Mouse (Mus musculus) adrenal gland, adult (tissue): ENCODE measurements around the gene Capn1.

Source experiments
- DNase-seq, 2 experiments: peaks; one replicate each; pipeline ENCODE4 v3.0.0; 2022 to 2023; ENCODE audit warnings: low spot score in 1 of 2; ENCODE audit not compliant: inconsistent age in 2 of 2

Gene Capn1

GRCm38 (mm10) chr19:5991467-5991866 is 24.2 kb downstream of the Capn1 start:
- no peak for DNase-seq

GRCm38 (mm10) chr19:5990921-5991320 is 24.8 kb downstream of the Capn1 start:
- DNase-seq, result no peak

- DNase-seq, result no peak
Observed at GRCm38 (mm10) chr19:5990033-5990432, 25.7 kb downstream of the Capn1 start.

GRCm38 (mm10) chr19:5989585-5989984 is 26.1 kb downstream of the Capn1 start:
- DNase-seq, result no peak

- peak; percentile 74 to 90 for DNase-seq
Observed at GRCm38 (mm10) chr19:5988815-5989452, 26.8 kb downstream of the Capn1 start.

GRCm38 (mm10) chr19:5988027-5988814 is 27.5 kb downstream of the Capn1 start:
- no peak for DNase-seq

GRCm38 (mm10) chr19:5986043-5986442 is 29.7 kb downstream of the Capn1 start, which contains the start of gene Slc22a20:
Gene Slc22a20, minus strand, starts transcription at chr19:5986143.
- DNase-seq, result no peak

- DNase-seq, result no peak
Observed at GRCm38 (mm10) chr19:5980477-5980876, 35.2 kb downstream of the Capn1 start.

GRCm38 (mm10) chr19:5977717-5978116 is 38.0 kb downstream of the Capn1 start:
- DNase-seq, result no peak

- DNase-seq, result no peak
Observed at GRCm38 (mm10) chr19:5975676-5976075, 40.0 kb downstream of the Capn1 start.

GRCm38 (mm10) chr19:5975112-5975511 is 40.6 kb downstream of the Capn1 start:
- no peak for DNase-seq

- no peak for DNase-seq
Observed at GRCm38 (mm10) chr19:5967664-5968063, 48.0 kb downstream of the Capn1 start.

GRCm38 (mm10) chr19:5966786-5967185 is 48.9 kb downstream of the Capn1 start:
- DNase-seq, result no peak

- no peak for DNase-seq
Observed at GRCm38 (mm10) chr19:5965910-5966309, 49.8 kb downstream of the Capn1 start.

GRCm38 (mm10) chr19:5965280-5965679 is 50.4 kb downstream of the Capn1 start:
- DNase-seq, result peak; percentile 71 to 90

GRCm38 (mm10) chr19:5964804-5965203 is 50.9 kb downstream of the Capn1 start:
- DNase-seq, result peak in 1 of 2 experiments; percentile 45

GRCm38 (mm10) chr19:5963883-5964562 is 51.7 kb downstream of the Capn1 start, which contains the start of gene Pola2:
Gene Pola2, minus strand, starts transcription at chr19:5964202.
- DNase-seq, result peak; percentile 92 to 96

- DNase-seq, result no peak
Observed at GRCm38 (mm10) chr19:5962651-5963050, 53.0 kb downstream of the Capn1 start.

- no peak for DNase-seq
Observed at GRCm38 (mm10) chr19:5957371-5957770, 58.3 kb downstream of the Capn1 start.

GRCm38 (mm10) chr19:5956685-5957084 is 59.0 kb downstream of the Capn1 start:
- peak; percentile 86 to 95 for DNase-seq
